Mouse (Mus musculus) olfactory bulb, adult 2 months (tissue): ENCODE results near the gene Tat.

Source experiments
- CTCF ChIP-seq: fragments of 200-500 bp; IDR thresholded peaks from 2 replicates; pipeline ENCODE4 v1.5.1; 2012; ENCODE audit warnings: low read depth, mild to moderate bottlenecking, low read length, moderate library complexity; ENCODE audit not compliant: insufficient read depth
- POLR2A ChIP-seq: fragments of 200-500 bp; IDR thresholded peaks from 2 replicates; pipeline ENCODE4 v1.6.1; 2012; ENCODE audit warnings: mild to moderate bottlenecking, low read depth, low read length, moderate library complexity; ENCODE audit not compliant: insufficient read depth

DNA sequence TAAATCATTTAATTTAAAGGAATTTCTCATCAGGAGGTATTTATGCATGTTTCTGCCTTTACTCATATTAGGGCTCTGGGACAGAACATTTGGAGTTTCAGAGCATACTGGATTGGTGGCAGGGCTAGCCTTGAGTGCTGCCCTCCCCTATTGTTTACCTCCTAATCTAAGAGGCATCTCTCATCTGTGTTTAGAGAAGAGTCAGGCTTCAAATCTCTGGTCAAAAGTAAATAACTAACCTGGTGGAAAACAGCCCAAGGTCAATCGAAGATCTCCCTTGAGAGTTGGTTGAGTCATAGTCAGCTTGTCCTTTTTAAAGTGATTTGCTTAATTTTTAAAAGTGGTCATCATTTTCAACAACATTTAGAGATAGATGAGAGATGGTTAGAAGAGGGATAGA, 2.7 kb downstream of the Tat start:
- TF ChIP-seq CTCF (no peak), POLR2A (no peak)
